Mouse (Mus musculus): ENCODE results near the gene Hgd.

The Hgd gene

GRCm38 (mm10) chr16:37675326-37675725 is 95.4 kb downstream of the Hgd start:
- no peak for DNase-seq (ENCODE audit: low spot score)

- no peak for DNase-seq (ENCODE audit: low spot score)
These were observed 96.2 kb downstream of the Hgd start for GRCm38 (mm10) chr16:37676024-37676676.

- DNase-seq (ENCODE audit: low spot score): no peak
These were observed 96.7 kb downstream of the Hgd start for GRCm38 (mm10) chr16:37676677-37677072.

GRCm38 (mm10) chr16:37677586-37677985 is 97.6 kb downstream of the Hgd start:
- DNase-seq (ENCODE audit: low spot score): no peak

- DNase-seq (ENCODE audit: low spot score): no peak
These were observed 100.3 kb downstream of the Hgd start for GRCm38 (mm10) chr16:37680216-37680615.

- no peak for DNase-seq (ENCODE audit: low spot score)
These were observed 100.9 kb downstream of the Hgd start for GRCm38 (mm10) chr16:37680831-37681230.
